Mouse (Mus musculus): ENCODE data around the gene Bcl6. TPM values are rescaled to one million over a fixed set of nuclear protein-coding genes. Genes with fewer than 3 reads are reported as not detected.

Gene Bcl6
- polyA plus RNA-seq (2015; fragmentation: Illumina TruSeq; extraction: RNeasy Lipid Tissue Mini Kit (QIAGEN cat#74804); ENCODE audit: insufficient read depth, low replicate concordance) = 31.1 TPM

DNA sequence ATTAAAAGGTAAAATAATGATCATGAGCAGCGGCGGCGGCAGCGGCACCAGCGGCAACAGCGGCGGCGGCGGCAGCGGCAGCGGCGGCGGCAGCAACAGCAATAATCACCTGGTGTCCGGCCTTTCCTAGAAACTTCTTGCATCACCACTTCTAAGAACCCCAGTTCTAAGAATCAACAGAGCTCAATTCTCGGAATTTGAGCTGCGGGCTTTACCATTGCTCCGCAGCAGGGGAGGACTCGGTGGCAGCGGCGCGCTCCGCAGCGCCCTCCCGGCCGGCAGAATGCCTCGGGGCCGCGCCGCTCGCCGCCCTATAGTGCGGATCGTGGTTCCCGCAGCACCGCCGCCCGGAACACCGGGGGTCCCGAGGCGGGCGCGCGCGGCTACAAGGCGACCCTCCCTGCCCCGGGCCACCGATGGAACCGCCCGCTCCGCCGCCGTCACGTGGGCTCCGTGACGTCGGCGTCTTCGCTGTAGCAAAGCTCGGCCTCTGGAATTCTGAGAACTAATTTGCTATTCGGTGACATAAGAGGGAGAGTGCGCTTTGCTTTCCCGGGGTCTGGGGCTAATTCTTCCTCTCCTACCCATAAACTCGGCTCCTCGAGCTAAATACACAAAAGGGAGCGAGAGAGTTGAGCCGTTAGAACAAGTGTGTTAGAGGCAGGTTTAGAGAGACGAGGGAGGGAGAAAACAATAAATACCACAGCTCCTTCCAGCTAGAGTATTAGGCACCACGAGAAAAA, at the start of gene Bcl6, which contains the start of gene Gm37419:
Bcl6 (minus strand) TSS at position 387 of the 743 bp plus-strand sequence.
Gm37419 (plus strand) TSS at position 17 of the 743 bp plus-strand sequence.

GRCm38 (mm10) chr16:23932294-23932693, 56.4 kb downstream of the Bcl6 start, which contains the start of gene Rtp2:
TSS of gene Rtp2 (minus strand) at chr16:23932394.

Other genes with a start within 250 kb of the Bcl6 start
- gene Sst, start 97.9 kb downstream of the Bcl6 start, polyA plus RNA-seq (2015; fragmentation: Illumina TruSeq; extraction: RNeasy Lipid Tissue Mini Kit (QIAGEN cat#74804); ENCODE audit: insufficient read depth, low replicate concordance) = not detected
- gene Rtp2, start 56.5 kb downstream of the Bcl6 start, polyA plus RNA-seq (2015; fragmentation: Illumina TruSeq; extraction: RNeasy Lipid Tissue Mini Kit (QIAGEN cat#74804); ENCODE audit: insufficient read depth, low replicate concordance) = not detected
- not detected for gene Gm37419, start 370 bp downstream of the Bcl6 start, polyA plus RNA-seq (2015; fragmentation: Illumina TruSeq; extraction: RNeasy Lipid Tissue Mini Kit (QIAGEN cat#74804); ENCODE audit: insufficient read depth, low replicate concordance)